Mouse (Mus musculus): ENCODE results near the gene Oaf.

The Oaf gene

DNA sequence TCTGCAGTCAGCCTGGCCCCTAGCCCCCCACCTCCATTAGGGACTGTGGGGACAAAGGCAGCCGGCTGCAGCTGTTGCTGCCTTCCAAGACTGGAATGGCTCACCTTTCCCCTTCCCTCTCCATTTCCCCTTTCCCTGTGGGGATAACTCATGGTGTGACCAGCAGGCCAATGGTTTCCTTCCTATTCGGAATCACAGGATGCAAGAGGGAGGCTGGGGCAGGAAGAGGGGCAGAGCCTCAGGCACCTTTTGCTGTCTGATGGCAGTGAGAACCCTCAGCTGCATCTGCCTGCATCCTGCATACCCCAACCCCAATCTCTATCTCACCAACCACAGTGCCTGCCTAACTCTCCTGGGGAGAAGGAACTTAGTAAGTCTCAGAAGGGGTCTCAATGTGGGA lies 14.2 kb downstream of the Oaf start:
- no peak for DNase-seq (ENCODE audit: low read depth, low spot score)

DNA sequence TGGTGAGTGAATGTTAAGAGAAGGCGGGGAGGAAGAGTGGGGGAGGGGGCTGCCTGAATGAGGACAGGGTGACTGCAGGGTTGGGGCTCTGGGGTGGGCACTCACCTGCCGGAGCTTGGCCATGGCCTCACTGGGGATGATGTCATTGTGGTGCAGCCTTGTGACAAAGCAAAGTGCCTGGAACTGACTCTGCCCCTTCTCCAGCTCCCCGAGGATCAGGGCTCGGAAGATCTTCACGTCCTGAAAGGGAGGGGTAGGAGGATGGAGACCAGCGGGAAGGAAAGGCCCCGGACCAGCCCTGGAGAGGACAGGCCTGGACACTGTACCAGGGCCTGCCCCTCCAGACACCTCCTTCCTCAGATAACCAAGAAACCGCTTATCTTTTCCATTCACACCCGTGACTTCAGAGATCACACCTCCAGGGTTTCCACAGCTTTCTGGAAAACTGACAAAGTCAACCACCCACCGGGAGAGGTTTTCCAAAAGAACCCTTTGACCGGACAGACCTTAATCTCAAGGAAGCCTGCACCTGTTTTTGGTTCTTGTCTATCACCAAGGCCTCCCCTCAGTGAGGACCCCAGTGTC lies 14.8 kb downstream of the Oaf start:
- no peak for DNase-seq (ENCODE audit: low read depth, low spot score)

DNA sequence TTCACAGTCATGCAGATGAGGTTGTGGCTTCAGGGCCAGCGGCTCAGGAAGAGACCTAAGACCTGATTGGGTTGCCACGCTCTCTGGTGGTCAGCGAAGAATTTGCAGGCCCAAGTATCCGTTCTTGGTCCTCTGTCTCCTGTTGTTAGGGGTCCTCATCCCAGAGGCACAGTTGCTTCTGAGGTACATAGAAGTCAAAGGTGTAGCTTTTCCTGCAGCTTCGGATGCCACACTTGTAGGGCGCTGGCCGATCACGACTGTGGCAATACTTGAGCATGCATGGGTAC lies 17.3 kb downstream of the Oaf start:
- no peak for DNase-seq (ENCODE audit: low read depth, low spot score)

DNA sequence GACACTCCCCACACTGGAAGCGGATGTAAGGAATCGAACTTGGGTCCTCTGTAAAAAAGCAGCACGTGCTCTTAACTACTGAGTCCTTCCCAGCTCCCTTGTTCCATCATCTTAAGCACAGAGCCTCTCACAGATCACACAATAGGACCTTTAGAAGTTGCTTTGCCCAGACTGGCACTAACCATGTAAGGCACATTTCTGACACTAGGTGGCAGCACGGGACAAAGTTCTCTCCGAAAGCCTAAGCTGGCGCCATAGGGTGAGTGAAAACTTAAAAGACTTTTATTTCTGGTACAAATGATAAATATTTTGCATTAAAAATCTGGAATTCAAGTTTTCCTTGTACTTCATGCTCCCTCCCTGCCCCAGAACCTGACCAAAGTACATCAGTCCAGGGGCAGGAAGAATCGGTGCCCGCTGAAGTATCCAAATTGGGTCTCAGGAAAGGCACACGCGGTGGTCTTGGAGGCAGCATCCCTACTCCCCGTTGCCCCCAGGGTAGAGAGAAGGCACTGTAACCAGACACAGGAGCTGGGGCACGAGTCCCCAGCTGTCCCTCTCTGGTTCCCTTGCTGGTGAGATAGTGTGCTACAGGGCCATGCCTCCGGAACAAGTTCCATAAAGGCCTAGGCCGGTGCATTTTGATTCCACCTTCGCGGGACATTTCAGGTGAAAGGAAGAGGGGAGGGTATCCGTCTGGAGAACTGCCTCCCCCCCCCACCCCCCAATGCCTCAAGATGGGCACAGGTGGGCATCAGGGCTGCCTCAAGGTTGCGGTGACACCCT lies 17.9 kb downstream of the Oaf start:
- peak; percentile 39 for DNase-seq (ENCODE audit: low read depth, low spot score)

DNA sequence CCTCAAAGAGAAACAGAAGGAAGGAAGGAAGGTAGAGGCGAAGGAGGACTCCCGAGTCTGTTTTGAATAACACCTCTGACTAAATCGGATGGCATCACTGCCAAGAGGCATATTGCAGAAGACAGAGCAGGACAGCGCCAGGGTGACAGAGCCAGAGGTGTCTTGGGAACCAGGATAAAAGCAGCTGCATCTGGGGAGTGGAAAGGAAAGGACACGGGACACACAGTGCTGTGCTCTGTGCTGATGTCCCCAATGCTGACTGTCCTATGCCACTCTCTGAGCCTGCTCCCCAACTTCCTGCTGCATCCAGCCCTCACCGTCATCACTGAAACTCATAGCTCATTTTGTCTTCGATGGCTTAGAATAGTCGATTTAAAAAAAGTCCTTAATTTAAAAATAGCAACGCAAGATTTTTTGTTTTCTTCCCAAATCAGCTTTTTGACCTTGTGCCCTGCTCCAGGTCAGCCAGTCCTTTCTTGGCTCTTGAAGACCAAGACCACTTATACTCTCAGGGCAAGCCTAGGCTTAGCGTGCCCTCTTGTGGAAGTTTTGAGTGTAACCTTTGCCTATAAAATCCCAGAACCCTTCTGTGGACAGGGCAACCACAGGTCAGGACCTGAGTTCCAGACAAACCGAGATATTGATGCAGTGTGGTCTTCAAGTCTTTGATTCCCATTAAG lies 28.8 kb downstream of the Oaf start:
- DNase-seq (ENCODE audit: low read depth, low spot score), result no peak

DNA sequence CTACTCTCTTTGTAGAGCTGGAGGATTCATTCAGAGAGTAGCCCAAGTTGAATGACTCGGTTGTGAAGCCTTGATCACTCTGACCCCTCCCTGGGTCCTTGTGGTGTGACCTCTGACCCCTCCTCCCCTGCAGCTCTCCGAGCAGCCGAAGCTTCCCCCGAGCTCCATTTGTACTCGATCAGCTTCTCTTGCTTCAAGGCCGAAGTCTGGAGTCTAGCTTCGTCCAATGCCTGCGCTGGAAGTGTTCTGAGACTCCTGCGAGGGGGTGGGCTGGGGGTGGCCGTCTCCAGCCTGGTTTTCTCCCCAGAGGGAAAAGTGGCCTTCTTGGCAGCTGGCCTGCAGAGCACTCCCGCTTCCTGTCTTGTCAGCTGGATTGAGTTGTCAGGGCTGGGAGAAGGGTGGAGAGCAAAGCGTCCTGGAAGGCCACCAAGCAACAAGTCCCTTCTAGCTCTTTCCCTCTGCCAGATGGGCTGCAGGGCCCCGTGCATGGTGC lies 29.5 kb downstream of the Oaf start, which contains the start of gene Pou2f3:
Gene Pou2f3, minus strand, starts transcription at position 180 of the 493 bp plus-strand sequence.
- no peak for DNase-seq (ENCODE audit: low read depth, low spot score)

DNA sequence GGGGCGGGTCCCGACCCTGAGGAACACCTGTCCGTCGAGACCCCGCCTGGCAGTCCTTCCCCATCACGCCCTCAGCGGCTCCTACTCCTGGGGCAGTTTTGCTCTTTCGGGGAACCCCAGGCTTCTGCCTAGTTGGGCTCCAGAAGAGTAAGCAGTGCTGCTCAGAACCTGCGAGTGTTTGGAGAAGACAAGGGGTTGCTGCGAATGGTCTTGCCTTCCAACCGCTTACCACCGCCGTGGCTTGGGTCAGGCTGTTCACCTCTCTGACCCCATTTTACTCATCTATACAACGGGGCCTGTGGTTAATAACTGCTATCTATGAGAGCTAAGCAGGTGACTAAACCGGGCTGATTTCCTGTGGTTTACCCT lies 33.7 kb downstream of the Oaf start:
- no peak for DNase-seq (ENCODE audit: low read depth, low spot score)

DNA sequence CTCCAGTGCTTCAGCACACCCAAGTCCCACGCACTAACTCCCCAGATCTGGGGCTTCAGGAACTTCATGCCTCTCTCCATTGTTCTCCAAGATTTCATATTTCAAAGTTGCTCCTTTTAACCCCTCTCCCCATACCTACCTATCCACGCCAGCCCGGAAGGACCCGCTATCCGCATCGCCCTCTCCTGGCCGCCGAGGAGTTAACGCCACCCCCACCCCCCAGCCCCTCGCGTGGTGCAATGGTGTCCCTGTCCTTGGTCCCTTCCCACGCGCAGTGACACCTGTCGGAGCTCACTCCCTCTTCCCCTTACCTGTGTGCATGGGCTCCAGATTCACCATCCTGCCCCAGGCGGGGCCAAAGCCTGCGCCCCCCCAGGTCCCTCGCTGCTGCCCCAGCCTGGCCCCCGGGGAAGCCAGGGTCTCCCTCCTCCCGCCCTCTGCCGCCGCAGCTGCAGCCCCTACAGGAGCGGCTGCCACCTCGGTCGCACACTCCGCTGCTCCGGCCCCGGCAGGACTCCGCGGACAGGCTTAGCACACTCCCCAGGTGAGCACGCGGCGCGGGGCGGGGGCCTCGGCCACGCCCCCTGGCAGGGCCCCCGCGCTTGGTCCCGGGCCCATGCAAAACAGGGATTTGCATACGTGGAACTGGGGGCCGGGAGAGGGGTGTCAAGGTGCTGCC lies 34.2 kb downstream of the Oaf start:
- no peak for DNase-seq (ENCODE audit: low read depth, low spot score)

DNA sequence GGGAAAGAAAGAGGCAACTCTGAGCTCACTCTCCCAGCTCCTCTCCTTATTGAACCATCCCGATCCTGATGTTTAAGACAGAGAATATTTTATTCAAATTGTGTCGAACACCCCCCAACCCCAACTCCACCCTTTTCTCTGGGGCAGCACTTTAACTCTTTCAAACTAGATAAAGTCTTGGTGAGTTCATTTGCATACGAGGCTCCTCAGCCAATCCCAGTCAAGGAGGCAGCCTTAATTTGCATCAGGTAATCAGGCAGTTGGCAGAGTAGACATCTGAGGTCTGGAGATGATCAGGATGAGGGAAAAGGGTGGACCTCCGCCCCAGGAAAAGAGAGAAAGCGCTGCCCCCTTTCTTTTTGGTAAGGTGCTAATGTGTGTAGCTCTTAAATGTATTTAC lies 39.5 kb downstream of the Oaf start:
- DNase-seq (ENCODE audit: low read depth, low spot score), result no peak

DNA sequence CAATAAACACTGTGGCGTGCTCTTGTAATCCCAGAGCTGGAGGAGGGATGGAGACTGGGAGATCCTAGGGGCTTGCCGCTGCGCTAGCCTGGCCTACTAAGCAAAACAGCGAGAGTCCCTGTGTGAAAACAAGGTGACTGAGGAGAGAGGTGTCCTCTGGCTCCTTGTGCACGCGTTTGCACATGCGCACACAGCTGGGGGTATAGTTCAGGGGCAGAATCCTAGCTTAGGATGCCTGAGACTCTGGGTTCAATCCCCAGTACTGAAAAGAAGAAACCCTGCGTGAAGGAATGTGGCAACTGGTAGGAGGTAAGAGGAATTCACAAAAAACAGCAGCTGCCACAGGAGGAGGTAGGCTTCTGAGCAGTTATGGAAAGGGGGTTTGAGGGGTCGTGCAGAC lies 45.7 kb downstream of the Oaf start:
- no peak for DNase-seq (ENCODE audit: low read depth, low spot score)

DNA sequence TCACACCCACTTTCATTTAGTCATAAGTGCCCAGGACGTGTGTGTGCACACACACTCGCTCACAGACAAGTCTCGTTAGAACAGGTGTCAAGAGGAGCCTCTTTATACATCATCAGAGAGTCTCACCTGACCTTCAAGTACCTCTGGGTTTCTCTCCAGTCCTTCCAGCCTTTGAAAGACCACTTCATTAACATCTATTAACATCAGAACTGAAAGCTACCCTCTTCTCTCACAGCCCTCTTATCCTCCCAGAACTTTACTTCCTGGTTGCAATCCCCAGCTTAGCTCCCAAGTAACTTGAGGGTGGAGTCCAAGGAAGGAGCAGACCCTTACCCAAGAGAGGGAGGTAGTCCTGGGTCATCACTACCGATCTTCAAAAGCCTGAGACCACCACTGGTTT lies 48.1 kb downstream of the Oaf start:
- no peak for DNase-seq (ENCODE audit: low read depth, low spot score)

DNA sequence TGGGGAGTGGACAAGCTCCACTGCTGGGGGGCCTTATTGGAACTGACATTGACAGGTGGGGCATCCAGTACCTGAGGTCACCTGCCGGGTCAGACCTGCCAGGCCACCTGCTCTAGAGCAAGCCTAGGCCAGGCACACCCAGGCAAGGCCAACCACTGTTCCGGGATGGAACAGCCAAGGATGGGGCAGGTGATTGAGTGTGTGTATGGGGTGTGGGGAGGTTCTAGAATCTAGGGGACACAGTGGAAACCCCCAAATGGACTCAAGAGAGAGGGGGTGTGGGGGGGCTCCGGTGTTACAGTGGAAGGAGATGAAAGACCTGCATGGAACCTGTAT lies 50.7 kb downstream of the Oaf start:
- DNase-seq (ENCODE audit: low read depth, low spot score), result no peak

DNA sequence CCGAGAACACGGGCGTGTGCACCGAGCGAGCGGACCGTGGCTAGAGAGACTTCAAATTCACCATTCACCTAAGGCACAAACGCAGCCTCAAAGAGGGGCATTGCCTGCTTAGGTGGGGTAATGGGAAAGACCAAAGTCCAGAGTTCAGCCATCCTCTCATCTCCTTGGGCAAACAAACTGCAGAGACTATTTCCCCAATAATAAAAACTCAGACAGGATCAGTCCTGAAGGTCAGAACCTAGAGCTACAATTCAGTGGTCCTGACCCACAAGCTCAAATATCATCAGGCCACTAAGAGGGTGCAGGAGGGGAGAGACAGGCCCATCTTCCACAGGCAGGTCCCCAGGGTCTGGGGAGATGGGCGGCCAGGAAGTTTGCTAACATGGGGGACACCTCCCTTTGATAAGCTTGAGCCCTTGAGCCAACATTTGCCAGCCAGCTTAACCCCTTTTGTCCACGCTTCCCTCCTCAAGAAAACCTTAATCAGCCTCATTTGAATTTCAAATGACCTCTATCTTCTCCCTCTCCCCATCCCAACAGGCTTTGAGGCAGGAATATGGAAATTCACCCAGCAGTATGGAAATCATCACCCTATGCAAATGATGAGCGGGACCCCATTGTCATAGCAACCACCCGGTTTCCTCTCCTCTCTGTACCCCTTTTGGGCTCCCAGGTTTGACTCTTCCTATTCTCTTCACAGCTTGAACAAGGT lies 51.2 kb downstream of the Oaf start:
- DNase-seq (ENCODE audit: low read depth, low spot score), result no peak

DNA sequence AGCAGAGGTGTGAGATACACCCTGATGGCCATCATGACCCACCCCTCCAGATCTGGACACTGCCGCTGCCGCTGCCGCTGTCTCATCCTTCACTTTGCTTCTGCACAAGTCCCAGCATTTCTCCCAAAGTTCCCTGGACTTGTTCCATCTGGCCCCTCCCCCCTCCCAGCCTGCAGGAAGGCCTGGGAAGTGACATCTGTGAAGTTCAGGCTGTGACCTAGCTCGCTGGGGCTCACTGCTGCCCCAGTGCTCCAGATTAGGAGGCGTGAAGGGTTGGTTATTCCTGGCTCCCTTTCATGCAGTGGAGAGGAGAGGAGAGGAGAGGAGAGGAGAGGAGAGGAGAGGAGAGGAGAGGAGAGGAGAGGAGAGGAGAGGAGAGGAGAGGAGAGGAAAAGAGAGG lies 60.1 kb downstream of the Oaf start:
- DNase-seq (ENCODE audit: low read depth, low spot score), result no peak

DNA sequence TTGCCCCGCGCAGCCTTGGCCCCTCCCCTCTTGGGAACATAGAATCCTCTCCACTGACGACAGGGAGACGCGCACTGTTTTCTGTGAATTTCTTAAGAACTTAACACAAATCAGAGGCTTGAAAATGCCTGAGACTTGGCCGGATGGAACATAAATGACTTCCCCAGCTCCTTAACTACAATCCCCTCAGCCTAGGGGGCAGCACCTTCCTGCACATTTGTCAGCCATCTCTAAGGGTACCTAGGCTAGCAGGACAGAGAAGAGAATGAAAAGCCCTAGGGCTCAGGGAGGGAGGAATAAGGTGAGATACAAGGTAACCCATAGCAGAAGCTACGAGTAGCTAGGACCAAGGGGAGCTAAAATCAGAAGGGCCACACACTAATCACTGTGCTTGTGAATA lies 61.5 kb downstream of the Oaf start:
- DNase-seq (ENCODE audit: low read depth, low spot score), result no peak
